Mouse (Mus musculus): ENCODE data around the gene Gpc4.

The Gpc4 gene

DNA sequence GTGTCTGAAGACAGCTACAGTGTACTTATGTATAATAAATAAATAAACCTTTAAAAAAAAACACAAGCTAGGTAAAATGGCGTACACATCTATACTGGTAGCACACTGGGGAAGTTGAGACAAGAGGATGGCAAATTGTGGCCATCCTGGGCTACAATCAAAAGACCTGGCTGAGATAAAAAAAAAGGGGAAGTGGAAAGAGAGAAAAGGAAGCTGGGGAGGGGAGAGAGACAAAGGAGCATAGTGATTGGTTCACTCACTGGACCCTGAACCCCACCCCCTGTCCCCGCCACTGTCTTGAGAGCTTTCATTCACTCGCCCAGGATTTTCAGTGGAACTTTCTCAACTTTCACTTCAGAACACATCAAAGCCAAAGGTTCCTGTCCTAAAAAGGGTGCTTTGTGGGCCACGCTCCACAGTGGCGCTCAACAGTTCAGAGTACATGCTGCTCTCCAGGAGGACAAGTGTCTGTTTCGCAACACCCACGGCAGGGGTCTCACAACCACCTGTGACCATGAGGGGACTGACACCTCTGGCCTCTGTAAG, 9.6 kb downstream of the Gpc4 start:
- POLR2A ChIA-PET: interaction anchor here (0.6 to 7.7 kb wide), 9 partner anchors 8 to 122 kb away, joined by 3 to 40 read pairs (median 4); partner anchors contain the start of gene Gpc4 (in 2 of the 4)
- CTCF ChIA-PET: interaction anchor here in 1 of 4 experiments (0.9 kb wide), 1 partner anchor 122 kb away, joined by 3 read pairs; no protein-coding TSS in a partner anchor

DNA sequence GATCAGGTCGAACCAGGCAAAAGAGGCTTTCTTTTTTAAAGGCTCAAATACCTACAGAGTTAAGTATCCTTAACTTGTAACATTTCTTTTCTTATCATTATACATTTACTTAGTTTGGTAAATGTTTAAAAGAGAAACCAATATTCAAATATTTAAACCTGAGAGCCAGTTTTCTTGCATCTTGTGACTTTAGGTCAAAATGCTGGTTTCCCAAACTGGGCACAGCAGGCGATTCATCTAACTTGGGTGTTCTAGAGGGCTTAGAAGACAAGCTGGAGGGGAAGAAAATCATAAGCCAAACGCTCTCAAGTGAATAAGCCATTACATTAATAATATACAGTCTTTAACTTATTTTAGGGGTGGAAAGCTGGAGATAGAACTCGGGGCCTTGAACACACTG, 10.2 kb downstream of the Gpc4 start:
- CTCF ChIA-PET: interaction anchor here in 1 of 4 experiments (0.9 kb wide), 1 partner anchor 123 kb away, joined by 3 read pairs; no protein-coding TSS in a partner anchor

DNA sequence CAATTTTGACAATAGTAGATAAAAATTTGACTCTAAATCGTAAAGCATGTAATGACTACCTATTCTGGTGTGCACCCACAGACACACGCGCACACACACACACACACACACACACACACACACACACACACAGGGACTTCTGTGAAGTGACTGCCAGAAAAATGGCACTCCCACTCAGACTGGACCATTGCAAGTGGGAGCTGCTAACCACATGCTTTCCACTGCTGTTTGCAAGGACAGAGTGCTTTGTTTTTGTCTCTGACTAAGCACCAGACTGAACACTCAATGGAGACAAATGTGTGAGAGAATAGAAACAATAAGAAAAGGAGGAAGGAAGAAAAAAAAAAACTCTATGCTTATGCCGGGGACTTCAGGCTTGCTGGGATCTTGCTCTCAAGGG, 11.6 kb downstream of the Gpc4 start:
- ChIA-PET CTCF (interaction anchor here in 2 of 4 experiments (0.6 to 0.7 kb wide), 2 partner anchors 210 to 461 kb away, joined by 3 read pairs; no protein-coding TSS in a partner anchor), POLR2A (interaction anchor here in 3 of 4 experiments (0.7 to 7.7 kb wide), 7 partner anchors 9 to 148 kb away, joined by 3 to 40 read pairs (median 4); partner anchors contain the start of gene Gpc4 (in 1 of the 3))

More for the DNA sequence above, 10.2 kb downstream of the Gpc4 start:
- POLR2A ChIA-PET: interaction anchor here (0.6 to 7.7 kb wide), 8 partner anchors 9 to 13 kb away, joined by 3 to 40 read pairs (median 4); partner anchors contain the start of gene Gpc4 (in 2 of the 4)

DNA sequence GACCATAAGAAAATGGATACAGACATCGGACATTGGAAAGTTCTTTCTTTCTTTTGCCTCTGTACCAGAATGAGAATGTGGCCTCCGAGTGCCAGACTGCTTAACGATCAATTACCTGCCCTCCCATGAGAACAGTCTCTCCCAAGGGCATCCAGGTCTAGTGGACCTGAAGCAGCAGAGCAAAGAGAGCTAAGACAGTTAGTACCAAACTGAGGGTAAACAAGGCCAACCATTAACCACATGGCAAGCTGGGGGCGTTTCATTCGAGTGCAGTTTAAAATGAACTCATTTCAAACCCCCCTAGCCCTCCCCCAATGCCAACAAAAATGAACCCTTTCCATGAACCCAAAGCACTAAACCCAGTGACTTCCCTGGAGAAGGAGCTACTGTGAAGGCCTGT, 12.1 kb downstream of the Gpc4 start:
- CTCF ChIA-PET: no interaction called here

DNA sequence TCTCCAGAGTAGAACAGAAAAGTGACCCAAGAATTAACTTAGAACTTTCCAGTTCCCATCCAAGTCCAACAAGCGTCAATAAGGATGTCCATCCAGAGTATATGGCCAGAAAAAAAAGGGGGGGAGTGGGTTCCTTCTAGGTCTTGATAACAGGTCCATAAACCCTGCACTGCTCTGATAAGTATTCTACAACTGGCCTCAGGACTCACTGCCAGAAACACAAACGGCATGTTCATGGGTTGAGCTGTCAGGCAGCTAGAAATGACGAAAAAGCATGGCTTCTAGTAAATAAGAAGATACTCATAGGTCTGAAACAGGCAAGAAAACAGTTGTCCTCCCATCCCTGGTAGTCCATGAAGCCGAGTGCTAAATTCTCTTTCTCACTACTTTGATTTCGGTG, 13.5 kb downstream of the Gpc4 start:
- CTCF ChIA-PET: no interaction called here
- POLR2A ChIA-PET: interaction anchor here in 1 of 4 experiments (7.7 kb wide), 1 partner anchor 14 kb away, joined by 40 read pairs; the partner anchor contains the start of gene Gpc4

More for the DNA sequence above, 12.1 kb downstream of the Gpc4 start:
- POLR2A ChIA-PET: interaction anchor here in 2 of 4 experiments (0.7 to 7.7 kb wide), 4 partner anchors 9 to 12 kb away, joined by 3 to 40 read pairs (median 7); partner anchors contain the start of gene Gpc4 (in 1 of the 2)

DNA sequence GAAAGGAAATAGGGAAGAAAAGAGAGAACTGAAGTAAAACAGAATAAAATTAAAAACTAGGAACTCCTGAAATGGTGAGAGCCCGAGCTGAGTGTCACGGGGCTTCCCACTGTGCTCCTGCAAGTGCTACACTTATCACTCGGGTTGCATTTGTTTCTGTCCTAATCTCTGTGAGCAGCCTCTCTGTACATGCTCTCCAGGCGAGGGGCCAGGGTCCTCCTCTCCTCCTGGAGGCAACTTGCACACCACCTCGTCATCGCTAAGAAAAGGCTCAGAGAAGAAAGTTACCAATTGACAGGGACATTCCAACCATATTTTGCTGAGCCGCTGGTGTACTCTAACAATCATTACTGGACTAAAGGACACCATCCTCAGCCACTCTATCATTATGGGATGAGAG, 14.0 kb downstream of the Gpc4 start:
- CTCF ChIA-PET: no interaction called here
- POLR2A ChIA-PET: interaction anchor here in 1 of 4 experiments (7.7 kb wide), 1 partner anchor 14 kb away, joined by 40 read pairs; the partner anchor contains the start of gene Gpc4

DNA sequence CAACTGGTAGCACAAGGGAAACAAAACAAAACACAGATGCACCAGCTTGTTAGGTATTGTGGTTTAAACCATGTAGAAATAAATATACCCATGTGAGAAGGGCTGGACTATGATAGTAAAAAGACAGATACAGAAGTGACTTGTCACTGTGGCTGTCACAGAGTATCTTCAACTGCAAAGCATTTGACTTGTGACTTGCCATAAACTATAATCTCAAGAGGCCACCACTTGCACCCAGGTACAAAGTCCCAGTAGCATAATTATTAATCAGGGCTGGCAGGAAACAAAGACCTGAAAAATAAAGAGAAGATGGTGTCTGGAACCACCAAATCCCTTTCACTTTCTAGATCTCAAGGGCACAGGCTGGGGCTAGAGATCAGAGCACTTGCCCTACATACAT, 19.5 kb downstream of the Gpc4 start:
- POLR2A ChIA-PET: no interaction called here
- CTCF ChIA-PET: no interaction called here

DNA sequence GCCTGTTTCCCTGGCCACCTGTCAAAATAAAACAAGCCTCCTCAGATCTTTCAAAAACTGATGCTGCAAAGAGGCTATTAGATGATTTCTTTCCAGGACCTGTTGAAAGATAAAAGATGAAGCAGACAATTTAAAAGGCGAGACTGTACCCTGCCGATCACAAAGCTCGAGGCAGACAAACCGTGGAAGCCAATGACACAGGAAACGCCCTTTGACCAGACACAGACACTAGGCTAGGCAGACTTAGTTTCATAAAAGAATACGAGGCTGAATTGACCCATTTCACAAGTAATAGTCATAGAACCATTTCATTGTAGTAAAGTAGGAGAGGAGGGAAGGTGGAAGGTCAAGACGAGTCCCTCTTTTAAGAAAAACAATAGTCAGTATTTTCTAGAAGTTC, 20.6 kb downstream of the Gpc4 start:
- CTCF ChIA-PET: no interaction called here
- POLR2A ChIA-PET: interaction anchor here in 1 of 4 experiments (1.0 kb wide), 1 partner anchor 10 kb away, joined by 4 read pairs; no protein-coding TSS in a partner anchor

DNA sequence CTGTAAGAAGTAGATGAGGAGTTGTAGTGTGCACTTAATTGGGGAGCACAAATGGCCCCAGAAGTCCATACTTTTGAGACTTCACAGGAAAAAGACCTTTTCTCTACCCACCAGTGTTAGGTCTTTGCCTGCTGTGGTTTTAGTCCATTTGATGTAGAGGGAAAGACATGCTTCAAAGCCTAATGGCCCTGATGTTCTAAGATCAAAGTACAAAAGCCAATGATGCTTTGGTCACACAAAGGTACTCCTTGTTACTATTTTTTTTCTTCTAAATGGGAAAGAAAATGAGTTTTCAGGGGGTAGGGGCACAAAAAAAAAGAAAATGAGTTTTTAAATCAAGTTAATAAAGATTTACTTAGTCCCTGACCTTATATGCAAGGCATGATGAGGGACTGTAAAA, 24.7 kb downstream of the Gpc4 start:
- POLR2A ChIA-PET: interaction anchor here in 1 of 4 experiments (1.1 to 2.0 kb wide), 2 partner anchors 8 to 26 kb away, joined by 3 to 8 read pairs; no protein-coding TSS in a partner anchor
- CTCF ChIA-PET: no interaction called here

DNA sequence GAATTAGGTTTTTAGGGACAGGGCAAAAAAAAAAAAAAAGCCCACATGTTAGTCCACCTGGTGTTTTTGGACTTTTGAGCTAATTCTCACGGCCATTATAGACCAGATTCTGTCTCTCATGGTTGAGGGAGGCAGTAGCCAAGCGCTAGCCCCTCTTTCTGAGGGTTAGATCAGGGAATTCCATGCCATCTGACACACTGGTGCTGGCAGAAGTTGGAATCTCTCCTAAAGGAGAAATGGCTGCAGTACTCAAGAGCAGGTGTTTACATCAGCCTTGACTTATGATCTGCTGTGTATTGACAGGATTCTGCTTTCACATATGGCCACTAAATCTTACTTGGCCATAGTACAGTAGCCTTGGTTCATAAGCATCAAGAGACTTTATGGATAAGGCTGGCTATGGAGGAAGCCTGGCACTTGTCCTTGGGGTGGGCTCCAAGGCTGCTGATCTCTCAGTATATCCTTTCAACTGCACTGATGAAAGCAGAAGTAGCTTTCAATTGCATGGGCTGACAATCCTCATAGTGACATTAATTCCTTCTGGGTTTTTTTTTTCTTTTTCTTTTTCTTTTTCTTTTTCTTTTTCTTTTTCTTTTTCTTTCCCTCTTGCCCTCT, 26.5 kb downstream of the Gpc4 start:
- ChIA-PET POLR2A (interaction anchor here in 2 of 4 experiments (0.5 to 0.8 kb wide), 2 partner anchors 110 to 1518 kb away, joined by 3 to 5 read pairs; no protein-coding TSS in a partner anchor), CTCF (interaction anchor here in 3 of 4 experiments (0.5 to 0.9 kb wide), 4 partner anchors 9 to 1646 kb away, joined by 3 to 5 read pairs (median 4); no protein-coding TSS in a partner anchor)

DNA sequence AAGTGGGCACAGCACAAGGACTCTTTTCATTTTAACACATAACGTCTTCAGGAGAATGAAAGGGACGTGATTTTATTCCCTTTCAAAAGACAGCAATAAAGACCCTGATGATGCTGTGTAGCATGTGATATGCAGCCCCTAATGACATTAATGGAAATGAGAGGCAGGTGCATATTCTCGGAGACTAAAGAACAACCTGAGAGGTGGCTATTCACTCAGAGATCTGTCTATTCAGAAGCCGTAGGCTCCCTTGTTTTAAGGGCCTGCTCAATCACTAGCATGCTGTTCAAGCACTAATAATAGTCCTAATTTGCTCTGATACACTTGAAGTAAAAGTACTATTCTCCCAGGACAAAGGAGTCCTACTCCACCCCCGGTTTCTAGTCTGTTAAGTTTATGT, 27.0 kb downstream of the Gpc4 start:
- ChIA-PET CTCF (no interaction called here), POLR2A (no interaction called here)

DNA sequence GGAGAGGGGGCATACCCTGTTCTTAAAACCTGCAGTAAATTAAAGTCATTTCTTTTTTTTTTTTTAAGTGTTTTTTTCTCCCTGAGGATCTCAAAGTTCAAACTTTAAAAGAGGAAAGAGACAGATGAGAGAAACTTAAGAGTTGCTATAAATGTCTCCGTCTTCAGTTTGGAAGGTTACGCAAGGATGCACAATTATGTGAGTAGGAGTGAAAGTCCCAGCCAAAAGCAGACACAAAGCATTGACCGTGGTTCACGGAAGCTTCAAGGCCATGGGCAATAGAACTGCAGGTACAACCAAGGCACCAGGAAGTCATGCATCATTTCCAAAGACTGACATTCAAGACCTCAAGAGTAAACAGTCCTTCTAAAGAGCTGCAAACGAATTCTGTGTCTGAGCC, 28.5 kb downstream of the Gpc4 start:
- POLR2A ChIA-PET: interaction anchor here in 1 of 4 experiments (0.6 kb wide), 1 partner anchor 154 kb away, joined by 5 read pairs; no protein-coding TSS in a partner anchor

DNA sequence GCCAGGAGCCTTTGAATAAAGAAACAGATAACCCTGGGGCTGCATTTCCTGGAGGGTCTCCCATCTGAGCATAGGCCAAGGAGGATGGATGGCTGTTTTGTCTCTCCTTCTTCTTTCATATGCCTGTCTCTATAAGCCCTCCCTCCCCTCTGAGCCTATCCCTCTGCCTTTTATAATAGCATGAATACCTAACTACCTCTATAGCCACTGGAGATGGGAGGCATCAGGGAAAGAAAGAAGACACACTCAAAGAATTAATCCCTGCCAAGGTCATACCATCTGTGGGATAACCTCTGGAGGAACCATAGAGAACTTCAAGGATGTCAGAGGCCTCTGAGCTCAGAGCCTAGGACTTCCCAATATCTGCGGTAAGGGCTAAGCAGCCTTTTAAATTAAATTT, 35.4 kb downstream of the Gpc4 start:
- ChIA-PET CTCF (interaction anchor here in 1 of 4 experiments (1.0 kb wide), 1 partner anchor 10 kb away, joined by 3 read pairs; no protein-coding TSS in a partner anchor), POLR2A (interaction anchor here in 1 of 4 experiments (1.0 to 1.1 kb wide), 2 partner anchors 38 to 210 kb away, joined by 3 read pairs; no protein-coding TSS in a partner anchor)

More for the DNA sequence above, 28.5 kb downstream of the Gpc4 start:
- CTCF ChIA-PET: no interaction called here

DNA sequence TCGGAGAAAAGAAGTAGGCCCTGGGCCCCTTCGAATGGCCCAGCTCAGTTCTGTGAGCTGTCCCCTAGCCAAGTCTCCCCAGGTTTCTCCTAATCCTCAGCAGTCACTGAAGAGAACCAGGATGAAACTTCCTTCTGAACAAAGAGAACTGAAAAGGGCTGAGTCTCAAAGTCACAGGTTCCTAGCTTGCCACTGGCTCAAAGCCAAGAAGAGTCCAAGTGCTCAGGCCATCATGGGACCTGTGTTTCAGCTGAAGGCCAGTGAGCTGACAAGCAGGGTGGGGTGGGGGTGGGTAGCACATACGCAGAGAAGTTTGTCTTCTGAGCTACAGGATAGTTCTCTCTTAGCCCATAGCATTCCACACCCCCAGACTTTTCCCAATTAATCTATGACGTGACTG, 36.3 kb downstream of the Gpc4 start:
- ChIA-PET POLR2A (no interaction called here), CTCF (interaction anchor here in 1 of 4 experiments (1.0 kb wide), 1 partner anchor 10 kb away, joined by 3 read pairs; no protein-coding TSS in a partner anchor)

DNA sequence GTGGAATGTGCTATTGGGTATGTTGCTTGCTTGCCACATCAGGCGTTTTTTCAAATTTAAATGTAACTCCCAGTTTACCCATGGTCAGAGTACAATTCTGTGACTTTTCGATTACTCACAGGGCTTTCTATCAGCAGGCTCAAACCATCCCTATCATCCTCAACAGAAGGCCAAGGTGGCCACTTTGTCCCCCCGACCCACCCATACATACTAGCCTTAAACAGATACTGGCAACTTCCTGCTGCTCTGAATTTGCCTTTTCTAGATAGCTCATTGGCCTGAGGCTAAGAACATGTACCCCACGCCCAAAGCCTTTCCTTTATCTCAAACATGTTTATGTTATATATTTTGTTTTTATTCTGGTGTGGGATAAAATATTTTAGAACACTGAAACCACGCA, 51.4 kb downstream of the Gpc4 start:
- ChIA-PET POLR2A (no interaction called here), CTCF (no interaction called here)

DNA sequence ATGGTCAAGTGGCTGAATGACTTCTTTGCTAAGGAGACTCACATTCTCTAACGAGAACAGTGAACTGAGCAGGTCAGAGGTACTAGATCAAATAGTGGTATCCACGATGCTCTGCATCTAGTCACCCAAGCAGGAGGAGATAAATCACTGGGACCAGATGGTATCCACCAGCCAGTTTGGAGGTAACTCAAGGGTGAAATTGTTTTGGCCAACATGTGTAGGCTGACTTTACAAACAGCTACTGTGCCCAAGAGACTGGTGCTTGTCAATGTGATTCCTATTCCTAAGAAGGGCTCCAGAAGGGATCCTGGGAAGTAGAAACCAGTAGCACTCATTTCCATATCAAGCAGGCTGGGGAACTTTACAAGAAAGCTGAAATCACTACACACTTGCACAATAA, 55.4 kb downstream of the Gpc4 start:
- POLR2A ChIA-PET: interaction anchor here in 3 of 4 experiments (0.6 to 1.2 kb wide), 3 partner anchors 10 to 54 kb away, joined by 3 to 5 read pairs (median 5); no protein-coding TSS in a partner anchor
- CTCF ChIA-PET: interaction anchor here in 1 of 4 experiments (0.7 kb wide), 1 partner anchor 770 kb away, joined by 9 read pairs; no protein-coding TSS in a partner anchor

DNA sequence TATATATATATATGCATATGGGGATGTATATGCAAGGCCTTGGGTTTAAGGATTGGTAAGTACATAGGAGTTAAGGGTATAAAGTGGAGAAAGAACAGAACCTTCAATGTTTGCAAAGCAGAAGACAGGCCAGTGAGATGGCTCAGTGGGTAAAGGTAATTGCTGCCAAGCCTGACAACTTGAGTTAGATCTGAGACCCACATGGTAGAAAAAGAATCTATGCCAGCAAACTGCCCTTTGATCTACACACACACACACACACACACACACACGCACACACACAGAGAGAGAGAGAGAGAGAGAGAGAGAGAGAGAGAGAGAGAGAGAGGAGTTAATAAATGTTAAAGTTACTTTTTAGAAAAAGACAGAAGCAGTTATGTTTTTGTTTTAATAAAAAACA, 56.1 kb downstream of the Gpc4 start:
- ChIA-PET CTCF (interaction anchor here in 1 of 4 experiments (0.7 kb wide), 1 partner anchor 770 kb away, joined by 9 read pairs; no protein-coding TSS in a partner anchor), POLR2A (interaction anchor here in 1 of 4 experiments (1.2 kb wide), 1 partner anchor 11 kb away, joined by 5 read pairs; no protein-coding TSS in a partner anchor)

DNA sequence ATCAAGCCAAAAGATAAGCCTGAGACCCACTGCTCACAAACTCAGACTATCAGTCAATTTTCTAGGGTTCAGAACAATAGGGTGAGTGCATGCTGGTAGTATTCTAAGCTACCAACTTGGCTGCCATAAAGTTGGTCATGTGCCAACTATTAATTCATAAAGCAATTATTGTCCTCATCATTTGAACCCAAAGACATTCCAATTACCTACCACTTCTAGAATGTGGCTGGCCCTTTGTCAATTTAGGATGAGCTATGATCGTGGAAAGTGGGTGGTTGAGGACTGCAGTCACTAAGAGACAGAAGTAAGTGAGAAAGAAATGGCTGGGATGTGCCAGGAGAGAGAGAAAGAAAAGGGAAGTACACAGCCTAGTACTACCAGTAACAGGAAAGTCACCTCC, 61.3 kb downstream of the Gpc4 start:
- CTCF ChIA-PET: no interaction called here
- POLR2A ChIA-PET: no interaction called here

DNA sequence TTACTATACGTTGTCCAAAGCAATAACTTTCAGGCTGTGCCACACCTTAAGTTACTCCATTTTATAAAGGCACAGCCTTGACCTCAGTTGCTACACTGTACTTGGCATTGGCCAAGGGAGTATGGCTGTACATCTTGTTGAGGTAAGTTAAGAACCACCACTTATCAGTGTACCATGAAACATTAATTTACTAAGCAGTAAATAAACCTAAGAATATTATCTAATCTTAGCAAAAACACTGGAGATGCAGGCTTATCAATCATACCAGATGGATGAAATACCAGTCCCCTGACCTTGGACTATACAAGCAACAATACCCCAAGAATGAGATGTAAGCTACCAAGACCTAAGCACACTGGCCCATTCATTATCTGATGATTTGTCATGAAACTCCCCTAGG, 63.1 kb downstream of the Gpc4 start:
- POLR2A ChIA-PET: no interaction called here
- CTCF ChIA-PET: interaction anchor here in 1 of 4 experiments (0.7 kb wide), 1 partner anchor 44 kb away, joined by 3 read pairs; no protein-coding TSS in a partner anchor
